In the genomic region with DNA sequence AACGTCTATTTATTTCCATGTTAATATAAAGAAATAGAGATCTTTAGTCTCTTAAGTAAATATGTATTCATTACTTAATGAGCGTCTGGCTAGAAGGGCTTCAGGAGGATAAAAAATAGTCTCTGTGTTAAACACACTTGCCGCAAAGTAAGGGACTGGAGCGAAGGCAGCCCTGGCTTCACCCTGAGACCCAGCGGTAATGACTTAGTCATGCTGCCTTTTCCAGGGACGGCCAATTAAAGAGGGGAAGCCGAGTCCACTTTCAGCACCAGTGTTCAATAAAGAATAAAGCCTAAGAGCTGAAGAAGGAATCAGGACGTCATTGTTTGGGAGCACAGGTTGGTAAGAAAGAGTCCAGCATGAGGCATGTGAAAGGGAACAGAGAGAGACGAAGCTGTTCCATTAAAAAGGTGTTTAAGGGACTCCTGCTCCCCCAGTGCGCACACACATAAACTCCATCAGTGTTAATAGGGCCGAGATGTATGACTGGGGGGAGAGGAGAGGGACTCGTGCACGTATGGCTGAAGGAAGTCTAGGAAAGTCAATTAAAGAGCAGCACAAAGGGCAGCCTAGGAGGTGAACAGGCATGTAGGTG, we compare ENCODE assay signal across 17 mouse cellular contexts. TPM values are rescaled to one million over a fixed set of nuclear protein-coding genes. Genes with fewer than 3 reads are reported as not detected.
A peak's percentile ranks its signal among the peaks of the same experiment; 100 is the strongest.
DNase-seq lines count a peak whose midpoint lies in the region; ATAC-seq and TF ChIP-seq lines count a peak whose summit lies in the region.
"Had no signal": no experiment of that assay in that cellular context is flagged by ENCODE, and none has a peak within 500 bp of the region (broad histone marks: within the 10 kb centered on the region; RNA-seq: fewer than 3 reads in every experiment).

No protein-coding gene starts in this region.

- DNase-seq in embryonic facial prominence, embryonic 11.5 days (ENCODE audit: low spot score) = peak; percentile 43
- DNase-seq in forelimb bud, embryonic 11.5 days (ENCODE audit: low read depth, low spot score) = peak; percentile 85
- DNase-seq in neural tube, embryonic 11.5 days (ENCODE audit: low spot score) = peak; percentile 22
- DNase-seq in stomach, postnatal 0 days (ENCODE audit: low spot score) = no peak
- DNase-seq: cerebellum, adult 8-10 months; gastrocnemius, adult 2 months; heart, postnatal 14 days; kidney, adult 9 months; kidney, postnatal 25 days; liver, postnatal 0 days; lung, postnatal 10 days; thymus, postnatal 25 days had no signal

- WGBS in midbrain, embryonic 13.5 days = 43% methylated on average over 13 of the region's 13 CpGs
- WGBS in midbrain, embryonic 16.5 days = 40% methylated on average over 13 of the region's 13 CpGs
- WGBS in embryonic facial prominence, embryonic 11.5 days = 47% methylated on average over 13 of the region's 13 CpGs
- 56% methylated on average over 13 of the region's 13 CpGs for WGBS in neural tube, embryonic 11.5 days
- WGBS in stomach, postnatal 0 days = 42% methylated on average over 13 of the region's 13 CpGs

- H3K9ac ChIP-seq in midbrain, embryonic 13.5 days (replicated peaks) = no peak overlapping the region
- no peak overlapping the region for H3K9ac ChIP-seq in midbrain, embryonic 16.5 days (ENCODE audit: low read depth, low read length)
- H3K9ac ChIP-seq in embryonic facial prominence, embryonic 11.5 days (replicated peaks; ENCODE audit: low read length) = no peak overlapping the region
- H3K9ac ChIP-seq in neural tube, embryonic 11.5 days (ENCODE audit: low read length) = no peak overlapping the region
- H3K9ac ChIP-seq in stomach, postnatal 0 days (ENCODE audit: low read length) = no peak overlapping the region
- H3K9ac ChIP-seq: embryonic facial prominence, embryonic 15.5 days; heart, embryonic 12.5 days; liver, postnatal 0 days had no signal

- H3K36me3 ChIP-seq in midbrain, embryonic 13.5 days = no peaks in the 10 kb centered on the region
- H3K36me3 ChIP-seq in midbrain, embryonic 16.5 days (ENCODE audit: control insufficient read depth, insufficient read depth, low read length) = no peaks in the 10 kb centered on the region
- no peaks in the 10 kb centered on the region for H3K36me3 ChIP-seq in embryonic facial prominence, embryonic 11.5 days (replicated peaks; ENCODE audit: control insufficient read depth, insufficient read depth, low read depth, low read length)
- H3K36me3 ChIP-seq in neural tube, embryonic 11.5 days (ENCODE audit: control insufficient read depth, insufficient read depth, low read length) = no peaks in the 10 kb centered on the region
- no peaks in the 10 kb centered on the region for H3K36me3 ChIP-seq in stomach, postnatal 0 days (ENCODE audit: control insufficient read depth, insufficient read depth, low read length)
- H3K36me3 ChIP-seq: embryonic facial prominence, embryonic 15.5 days; heart, embryonic 12.5 days had no signal

- TF ChIP-seq EP300 in stomach, postnatal 0 days (optimal IDR thresholded peaks at IDR 0.05) = no peak

- no peak overlapping the region for H3K4me2 ChIP-seq in midbrain, embryonic 13.5 days (replicated peaks)
- H3K4me2 ChIP-seq in midbrain, embryonic 16.5 days (ENCODE audit: low read length) = no peak overlapping the region
- H3K4me2 ChIP-seq in embryonic facial prominence, embryonic 11.5 days (ENCODE audit: low read depth, low read length) = no peak overlapping the region
- no peak overlapping the region for H3K4me2 ChIP-seq in neural tube, embryonic 11.5 days (ENCODE audit: low read depth)
- no peak overlapping the region for H3K4me2 ChIP-seq in stomach, postnatal 0 days (replicated peaks; ENCODE audit: low read depth)
- H3K4me2 ChIP-seq: embryonic facial prominence, embryonic 15.5 days; heart, embryonic 12.5 days had no signal

- peak; percentile 68; the same call in 1 of the 2 replicates for ATAC-seq in midbrain, embryonic 13.5 days
- no peak for ATAC-seq in midbrain, embryonic 16.5 days
- ATAC-seq in embryonic facial prominence, embryonic 11.5 days (replicated peaks; ENCODE audit: insufficient number of reproducible peaks, low FRiP score, low TSS enrichment, low read depth) = no peak
- ATAC-seq in neural tube, embryonic 11.5 days (ENCODE audit: insufficient read depth, low FRiP score, low TSS enrichment) = no peak
- ATAC-seq in stomach, postnatal 0 days (ENCODE audit: low FRiP score, low TSS enrichment) = no peak
- no peak for ATAC-seq in granulocyte monocyte progenitor cell, adult 5-6 weeks (replicated peaks; ENCODE audit: poor library complexity, severe bottlenecking)
- ATAC-seq: liver, postnatal 0 days had no signal

- 0 out of 2 replicates have a peak, but pooled peaks cover 4% of the 10 kb centered on the region for H3K4me1 ChIP-seq in midbrain, embryonic 13.5 days (replicated peaks)
- 0 out of 2 replicates have a peak, but pooled peaks cover 2% of the 10 kb centered on the region for H3K4me1 ChIP-seq in midbrain, embryonic 16.5 days (ENCODE audit: control insufficient read depth, insufficient read depth, low read length)
- H3K4me1 ChIP-seq in embryonic facial prominence, embryonic 11.5 days (ENCODE audit: control insufficient read depth, insufficient read depth, low read length) = no peaks in the 10 kb centered on the region
- H3K4me1 ChIP-seq in neural tube, embryonic 11.5 days (ENCODE audit: control insufficient read depth, insufficient read depth, low read length) = 0 out of 2 replicates have a peak, but pooled peaks cover 3% of the 10 kb centered on the region
- H3K4me1 ChIP-seq in stomach, postnatal 0 days (replicated peaks; ENCODE audit: control insufficient read depth, insufficient read depth) = no peaks in the 10 kb centered on the region
- H3K4me1 ChIP-seq: embryonic facial prominence, embryonic 15.5 days; heart, embryonic 12.5 days had no signal

- H3K27me3 ChIP-seq in midbrain, embryonic 13.5 days = no peaks in the 10 kb centered on the region
- H3K27me3 ChIP-seq in midbrain, embryonic 16.5 days (ENCODE audit: control insufficient read depth, insufficient read depth, low read depth, low read length) = no peaks in the 10 kb centered on the region
- H3K27me3 ChIP-seq in embryonic facial prominence, embryonic 11.5 days (ENCODE audit: control insufficient read depth, insufficient read depth, low read length) = no peaks in the 10 kb centered on the region
- H3K27me3 ChIP-seq in neural tube, embryonic 11.5 days (ENCODE audit: control insufficient read depth, insufficient read depth, low read length) = no peaks in the 10 kb centered on the region
- H3K27me3 ChIP-seq in stomach, postnatal 0 days (ENCODE audit: control insufficient read depth, insufficient read depth, low read length) = no peaks in the 10 kb centered on the region
- H3K27me3 ChIP-seq: embryonic facial prominence, embryonic 15.5 days; heart, embryonic 12.5 days had no signal

- H3K27ac ChIP-seq in midbrain, embryonic 13.5 days = no peak overlapping the region
- no peak overlapping the region for H3K27ac ChIP-seq in midbrain, embryonic 16.5 days (ENCODE audit: low read length)
- H3K27ac ChIP-seq in embryonic facial prominence, embryonic 11.5 days (replicated peaks; ENCODE audit: low read depth, low read length) = no peak overlapping the region
- H3K27ac ChIP-seq in neural tube, embryonic 11.5 days (ENCODE audit: low read depth, low read length) = no peak overlapping the region
- H3K27ac ChIP-seq in stomach, postnatal 0 days (replicated peaks) = no peak overlapping the region
- H3K27ac ChIP-seq: embryonic facial prominence, embryonic 15.5 days; gastrocnemius, adult 2 months had no signal

- no peak for TF ChIP-seq CTCF in stomach, postnatal 0 days (IDR thresholded peaks at IDR 0.05; ENCODE audit: low read depth)

- no peaks in the 10 kb centered on the region for H3K9me3 ChIP-seq in midbrain, embryonic 13.5 days
- no peaks in the 10 kb centered on the region for H3K9me3 ChIP-seq in midbrain, embryonic 16.5 days (replicated peaks; ENCODE audit: control insufficient read depth, low read length, poor library complexity, severe bottlenecking)
- no peaks in the 10 kb centered on the region for H3K9me3 ChIP-seq in embryonic facial prominence, embryonic 11.5 days (replicated peaks; ENCODE audit: control insufficient read depth, low read length)
- H3K9me3 ChIP-seq in neural tube, embryonic 11.5 days (ENCODE audit: control insufficient read depth, low read length) = no peaks in the 10 kb centered on the region
- H3K9me3 ChIP-seq in stomach, postnatal 0 days (ENCODE audit: control insufficient read depth, low read length) = no peaks in the 10 kb centered on the region
- H3K9me3 ChIP-seq: embryonic facial prominence, embryonic 15.5 days; heart, embryonic 12.5 days had no signal

- no peak overlapping the region for H3K4me3 ChIP-seq in midbrain, embryonic 13.5 days (replicated peaks)
- no peak overlapping the region for H3K4me3 ChIP-seq in midbrain, embryonic 16.5 days (ENCODE audit: low read depth, low read length)
- no peak overlapping the region for H3K4me3 ChIP-seq in embryonic facial prominence, embryonic 11.5 days (ENCODE audit: low read depth, low read length)
- H3K4me3 ChIP-seq in neural tube, embryonic 11.5 days (ENCODE audit: low read depth, low read length) = no peak overlapping the region
- no peak overlapping the region for H3K4me3 ChIP-seq in stomach, postnatal 0 days (ENCODE audit: low read depth, low read length)
- H3K4me3 ChIP-seq: embryonic facial prominence, embryonic 15.5 days; gastrocnemius, adult 2 months; heart, embryonic 12.5 days had no signal

RNA-seq across cellular contexts. Expression of gene Col25a1, which starts 30.1 kb away (rescaled TPM):
- polyA plus RNA-seq in midbrain, embryonic 13.5 days (2015; fragmentation: Nextera tagmentation; extraction: Ambion mirVana) = 9.4 and 11.2 TPM in 2 replicates
- 13.9 and 15.1 TPM in 2 replicates for polyA plus RNA-seq in midbrain, embryonic 16.5 days (2015; fragmentation: Nextera tagmentation; extraction: Ambion mirVana)
- polyA plus RNA-seq in embryonic facial prominence, embryonic 11.5 days (2014; fragmentation: Nextera tagmentation; extraction: Ambion mirVana) = 11.0 and 11.1 TPM in 2 replicates
- polyA plus RNA-seq in neural tube, embryonic 11.5 days (2014; fragmentation: Nextera tagmentation; extraction: Ambion mirVana) = 7.2 and 10.0 TPM in 2 replicates
- polyA plus RNA-seq in stomach, postnatal 0 days (2015; fragmentation: Nextera tagmentation; extraction: Ambion mirVana) = 1.3 and 1.5 TPM in 2 replicates
- total RNA-seq in granulocyte monocyte progenitor cell, adult 5-6 weeks (2014; fragmentation: Nextera tagmentation) = not detected in 2 replicates
- not detected in 2 replicates for total RNA-seq in granulocyte monocyte progenitor cell, adult 5-6 weeks (2017)
